Mouse (Mus musculus) adrenal gland, postnatal 36 days (tissue): Measurements from ENCODE around the gene Acadl. TPM values are rescaled to one million over a fixed set of nuclear protein-coding genes. Genes with fewer than 3 reads are reported as not detected.

ENCODE experiments used
- DNase-seq, 2 experiments: peaks; one replicate each; pipeline ENCODE4 v3.0.0; 2021; ENCODE audit warnings: mixed read lengths in 1 of 2
- long read RNA-seq, 2 experiments: library from polyadenylated mRNA; stranded (forward); transcript quantifications; one replicate each; pipeline ENCODE4 v2.0.0; 2021; ENCODE audit warnings: borderline sequencing depth in 2 of 2
- total RNA-seq, 2 experiments: library from RNA; stranded (reverse); gene quantifications; 2 replicates each; pipeline ENCODE4 v1.2.3; 2021

Acadl gene
- 100 to 1,000 TPM; 472 to 633 TPM for total RNA-seq
- long read RNA-seq, experiment 1, transcript Acadl-201 (11 exons, 1,916 nt) = major isoform, 767 of 884 reads
- long read RNA-seq, experiment 1, partial matches to known transcripts = 98 of 884 reads
- long read RNA-seq, experiment 1, other reads (novel, unspliced or antisense) = 19 of 884 reads
- long read RNA-seq, experiment 2, transcript Acadl-201 (11 exons, 1,916 nt) = major isoform, 288 of 322 reads
- long read RNA-seq, experiment 2, partial matches to known transcripts = 20 of 322 reads
- long read RNA-seq, experiment 2, other reads (novel, unspliced or antisense) = 14 of 322 reads

DNA sequence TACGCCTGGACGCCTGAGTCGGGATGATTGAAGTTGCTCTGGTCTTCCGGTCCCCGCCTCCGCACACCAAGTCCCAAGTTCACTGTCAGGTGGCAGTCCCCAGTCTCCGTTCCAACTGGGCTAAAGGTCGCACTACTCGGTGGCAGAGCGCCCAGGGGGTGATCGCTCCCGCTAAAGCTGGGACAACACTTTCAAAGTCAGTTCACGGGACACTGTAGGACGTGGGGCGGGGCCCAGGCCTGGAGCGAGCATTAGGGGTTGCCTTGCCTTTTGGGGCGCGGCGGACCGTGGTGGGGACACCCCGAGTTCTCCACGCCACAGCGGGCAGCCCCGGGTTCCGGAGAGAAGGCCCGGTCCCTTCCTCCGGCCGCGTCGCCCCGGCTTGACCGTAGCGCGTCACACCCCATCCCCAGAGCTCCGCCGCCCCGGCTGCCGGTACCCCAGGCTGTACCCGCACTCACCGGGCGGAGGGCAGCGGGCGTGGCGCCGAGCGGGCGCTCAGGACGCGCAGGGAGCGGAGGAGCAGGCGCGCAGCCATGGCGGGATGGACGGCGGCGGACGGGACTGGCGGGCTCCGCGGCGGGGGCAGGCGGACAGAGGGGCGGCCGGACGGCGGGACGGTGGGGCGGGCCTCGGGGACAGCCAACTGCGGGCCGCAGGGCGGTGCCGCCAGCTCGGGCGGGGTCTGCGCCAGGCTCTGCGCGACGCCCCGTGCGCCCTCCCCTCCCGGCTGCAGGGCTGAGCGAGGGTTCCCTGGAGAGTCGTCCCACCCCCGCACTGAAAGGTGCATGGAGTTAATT is at the start of gene Acadl:
Acadl (minus strand) TSS at position 566 of the 800 bp plus-strand sequence.
- DNase-seq = peak; percentile 94 to 97

DNA sequence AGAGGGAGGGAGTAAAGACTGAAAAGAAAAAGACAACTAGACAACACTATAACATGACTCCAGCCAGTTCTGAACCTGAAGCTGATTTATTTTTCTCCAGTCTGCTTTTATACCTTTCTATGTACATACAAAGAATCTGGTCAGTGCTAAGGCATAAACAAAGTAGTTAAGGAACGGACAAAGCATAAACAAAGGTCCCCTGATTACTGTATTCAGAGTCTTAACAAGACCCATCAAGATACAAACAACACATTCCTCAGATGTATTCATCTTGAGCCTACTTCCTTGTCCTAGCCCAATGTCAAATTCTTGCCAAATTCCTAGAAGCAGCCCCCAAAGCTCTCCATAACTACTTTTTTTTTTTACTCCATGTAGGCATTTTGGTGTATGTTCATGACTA is 49.2 kb upstream of the Acadl start:
- no peak for DNase-seq

DNA sequence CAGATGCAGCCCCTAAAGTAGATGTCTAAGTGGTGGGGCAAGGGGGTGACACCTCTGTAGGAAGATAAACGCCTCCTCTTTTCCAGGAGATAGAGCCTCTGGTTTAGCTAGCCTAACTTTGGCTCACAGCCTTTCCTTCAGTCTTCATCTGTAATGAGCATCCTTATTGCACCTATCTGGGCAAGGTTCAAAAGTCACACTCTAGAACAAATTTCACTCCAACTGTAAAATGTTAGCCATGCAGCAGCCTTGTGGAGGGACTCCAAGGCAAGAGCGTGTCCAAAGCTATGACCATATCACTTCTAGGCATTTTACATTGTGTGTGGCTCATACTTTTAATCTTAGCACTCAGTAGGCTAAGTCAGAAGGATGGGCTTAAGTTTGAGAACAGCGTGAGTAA is 39.5 kb upstream of the Acadl start:
- no peak for DNase-seq

DNA sequence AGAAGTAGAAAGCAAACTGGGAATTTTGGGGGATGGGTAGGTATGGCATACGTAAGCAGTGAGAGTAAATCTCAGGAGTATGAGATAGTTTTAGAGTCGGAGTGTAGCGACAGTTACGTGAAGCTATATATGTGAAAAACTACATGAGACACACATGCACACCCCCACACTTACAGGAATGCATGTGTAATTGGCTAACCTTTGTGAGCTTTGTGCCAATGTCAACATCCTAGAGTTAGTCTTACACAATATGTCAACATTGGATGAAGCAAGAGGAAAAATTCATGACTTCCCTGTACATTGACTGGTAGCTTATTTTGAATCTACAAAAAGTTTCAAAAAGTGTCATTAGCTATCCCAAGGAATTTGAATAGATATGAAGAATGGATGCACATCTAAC is 37.9 kb upstream of the Acadl start:
- no peak for DNase-seq

- no peak for DNase-seq
Measured at GRCm38 (mm10) chr1:66898261-66898660, 35.2 kb upstream of the Acadl start.

DNA sequence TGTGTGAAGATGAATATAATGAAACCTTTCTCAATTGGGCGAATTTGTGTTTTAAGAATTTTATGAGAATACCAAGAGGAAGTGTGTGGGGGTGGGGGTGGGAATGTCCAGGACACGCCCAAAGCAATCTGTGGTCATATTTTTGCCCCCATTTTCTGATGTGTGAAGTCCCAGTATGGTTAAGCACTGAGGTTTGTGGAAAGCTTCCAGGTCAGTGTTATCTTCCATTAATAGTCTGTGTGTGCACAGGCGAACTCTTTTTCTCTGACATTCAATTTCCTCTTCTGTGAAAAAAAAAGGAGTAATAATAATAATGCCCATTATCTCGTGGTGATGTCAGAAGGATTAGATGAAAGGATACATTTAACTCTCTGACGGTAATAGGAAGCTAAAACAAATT is 33.5 kb upstream of the Acadl start:
- DNase-seq = no peak

DNA sequence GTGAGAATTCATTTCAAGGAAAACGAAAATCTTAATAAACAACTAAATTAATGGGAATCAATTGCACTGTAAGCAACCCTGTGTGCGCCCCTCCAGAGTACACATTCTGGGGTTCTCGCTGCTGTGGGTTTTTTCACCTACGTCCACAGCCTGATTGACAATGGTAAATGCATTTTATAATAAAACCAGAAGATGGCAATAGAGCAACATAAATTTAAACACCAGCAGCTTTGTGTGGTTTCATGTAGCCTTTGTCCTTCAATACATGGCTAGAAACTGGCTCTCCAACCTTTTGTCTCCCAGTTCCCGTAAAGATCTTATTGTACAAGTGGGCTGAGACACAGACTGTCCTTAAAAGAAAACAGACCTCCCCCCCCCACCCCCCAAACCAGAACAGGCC is 33.0 kb upstream of the Acadl start:
- DNase-seq = no peak

- DNase-seq = peak; percentile 60 to 73
Measured at GRCm38 (mm10) chr1:66895837-66896118, 32.7 kb upstream of the Acadl start.

GRCm38 (mm10) chr1:66895093-66895836 is 32.2 kb upstream of the Acadl start:
- no peak for DNase-seq

GRCm38 (mm10) chr1:66887175-66887574 is 24.1 kb upstream of the Acadl start:
- DNase-seq = no peak

DNA sequence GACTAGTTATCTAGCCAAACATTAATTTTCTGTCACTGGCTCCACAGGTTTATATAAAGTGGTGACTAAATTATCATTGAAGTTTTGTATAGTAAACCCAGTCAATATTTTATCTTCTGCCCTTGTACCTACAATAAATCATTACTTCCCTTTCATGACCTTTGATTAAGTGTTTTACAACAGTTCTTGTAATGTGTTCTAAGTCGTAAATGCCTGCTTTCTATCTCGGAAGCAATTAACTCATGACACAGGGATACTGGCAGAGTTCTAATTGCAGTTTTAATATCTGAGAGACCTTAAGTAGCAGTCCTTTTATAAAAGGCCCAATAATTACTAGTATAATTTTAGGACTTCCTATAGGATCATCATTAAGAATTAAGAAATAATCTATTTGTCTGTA is 17.1 kb upstream of the Acadl start:
- DNase-seq = no peak

DNA sequence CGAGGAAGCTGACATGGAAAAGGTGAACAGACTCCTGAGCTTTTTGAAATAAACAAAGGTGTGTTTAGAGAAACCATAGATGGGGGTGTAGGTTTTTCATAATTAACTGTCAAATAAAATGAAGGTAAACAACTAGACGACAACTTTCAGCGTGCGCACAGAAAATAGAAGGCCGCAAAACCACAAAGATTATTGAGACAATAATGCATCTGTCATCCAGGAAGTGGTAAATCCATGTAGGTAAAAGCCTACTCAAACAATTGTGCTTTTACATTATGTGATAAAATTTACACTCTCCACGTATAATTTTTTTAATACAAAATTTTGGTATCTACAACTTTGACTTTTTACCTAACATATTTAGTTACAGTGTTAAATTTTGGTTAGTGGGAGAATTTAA is 11.7 kb upstream of the Acadl start:
- DNase-seq = no peak

- peak; percentile 85 to 86 for DNase-seq
Measured at GRCm38 (mm10) chr1:66871591-66871990, 8.5 kb upstream of the Acadl start.

DNA sequence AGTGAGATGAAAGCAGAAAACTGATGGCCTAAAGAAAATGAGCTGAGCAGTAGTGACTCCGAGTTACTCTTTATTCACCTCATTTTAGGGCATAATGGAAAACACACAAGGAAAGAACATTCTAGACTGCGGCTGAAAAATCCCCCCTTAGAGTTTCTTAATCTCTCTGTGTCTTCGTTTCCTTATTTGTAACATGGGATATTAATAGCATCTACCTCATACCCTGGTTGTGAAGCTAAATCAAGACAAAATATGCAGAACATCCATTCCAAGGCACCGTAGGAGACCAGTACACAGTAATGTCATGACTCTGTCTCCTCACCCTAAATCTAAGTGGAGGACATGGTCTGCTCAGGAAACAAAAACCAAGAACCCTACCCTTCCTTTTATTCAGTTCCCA is 2.6 kb upstream of the Acadl start:
- DNase-seq = no peak

GRCm38 (mm10) chr1:66863741-66864495 is 841 bp upstream of the Acadl start:
- no peak for DNase-seq

DNA sequence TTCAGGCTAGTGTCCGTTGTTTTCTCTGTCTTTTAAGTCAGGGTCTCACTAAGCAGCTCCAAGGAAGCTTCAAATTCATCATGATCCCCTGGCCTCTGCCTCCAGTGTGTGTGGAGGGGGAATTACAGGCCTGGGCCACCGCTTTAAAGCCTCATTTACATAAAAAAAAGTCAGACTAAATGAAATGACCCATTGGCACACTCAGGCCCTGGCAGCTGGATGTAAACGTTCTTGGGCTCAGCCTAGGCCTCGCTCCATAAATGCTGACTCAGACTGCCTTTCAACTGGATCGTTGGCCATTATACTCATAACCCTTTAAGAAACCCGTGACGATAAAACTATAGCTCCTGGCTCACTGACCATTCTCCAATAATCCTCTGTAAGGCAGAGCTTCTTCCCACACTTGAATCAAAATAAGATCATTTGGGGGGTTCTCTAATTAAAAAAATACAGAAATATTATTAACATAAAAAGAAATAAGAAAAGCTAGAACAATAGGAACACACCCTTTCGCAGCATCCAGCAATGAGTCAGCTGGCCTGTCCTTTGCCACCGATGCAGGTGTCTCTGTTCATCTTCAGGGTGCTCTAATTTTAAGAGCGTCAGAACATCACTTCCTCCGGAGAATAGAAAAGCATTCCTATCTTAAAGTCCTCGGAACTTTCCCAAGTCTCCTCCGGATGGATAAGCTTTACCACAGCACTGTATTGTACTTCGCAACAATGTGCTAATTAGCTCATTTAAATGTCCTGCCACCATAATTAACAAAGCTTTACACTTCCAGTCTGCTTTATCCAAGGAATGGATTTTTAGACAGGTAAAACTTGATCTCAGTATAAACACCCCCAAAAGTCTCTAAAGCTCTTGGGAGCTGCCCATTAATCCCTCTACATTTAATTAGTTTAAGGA is 1.1 kb downstream of the Acadl start:
- peak; percentile 33 to 44 for DNase-seq

DNA sequence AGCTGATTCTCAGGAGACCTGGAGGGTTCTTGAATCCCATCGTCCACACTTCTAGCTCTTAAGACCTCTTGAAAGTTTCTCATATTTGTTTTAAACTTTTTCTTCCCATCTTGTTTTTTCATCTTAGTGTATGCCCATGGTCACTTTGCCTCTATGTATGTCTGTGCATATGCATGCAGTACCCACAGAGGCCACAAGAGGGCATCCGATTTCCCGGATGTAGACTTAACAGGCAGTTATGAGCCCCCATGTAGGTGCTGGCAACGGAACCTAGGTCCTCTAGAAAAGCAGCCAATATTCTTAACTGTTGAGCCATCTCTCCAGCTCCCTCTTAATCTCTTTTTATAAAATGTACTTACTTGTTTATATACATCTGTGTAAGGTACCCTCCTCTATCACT is 15.6 kb downstream of the Acadl start:
- DNase-seq = peak in 1 of 2 experiments; percentile 28

DNA sequence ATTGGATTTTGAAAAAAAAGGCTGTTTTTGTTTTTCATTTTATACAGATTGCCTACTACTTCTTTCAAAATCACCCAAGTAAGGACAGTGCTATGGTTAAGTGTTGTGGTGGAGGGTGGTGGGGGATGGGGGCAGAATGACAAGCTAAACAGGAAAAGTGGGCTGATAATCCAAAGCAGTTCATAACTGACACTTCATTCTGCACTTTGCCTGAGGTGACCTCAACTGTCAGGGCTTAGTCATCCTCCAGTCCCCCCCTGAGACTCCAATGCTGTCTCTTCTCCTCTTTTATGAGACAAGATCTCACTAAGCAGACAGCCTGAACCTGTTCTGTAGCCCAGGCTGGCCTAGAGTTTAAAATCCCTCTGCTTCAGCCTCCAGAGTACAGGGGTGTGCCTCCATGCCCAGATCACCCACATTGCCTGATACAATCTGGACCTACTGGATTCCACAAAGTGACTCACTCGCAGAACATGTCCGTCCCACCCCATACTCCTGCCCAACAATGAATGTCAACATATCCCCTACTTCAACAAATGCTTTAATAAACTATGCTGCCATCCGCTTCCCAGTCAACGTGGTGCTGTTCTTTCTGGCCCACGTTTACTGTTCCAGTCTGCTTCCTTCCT is 17.3 kb downstream of the Acadl start:
- peak in 1 of 2 experiments; percentile 28 for DNase-seq

GRCm38 (mm10) chr1:66841938-66842337 is 21.1 kb downstream of the Acadl start:
- DNase-seq = peak in 1 of 2 experiments; percentile 27

DNA sequence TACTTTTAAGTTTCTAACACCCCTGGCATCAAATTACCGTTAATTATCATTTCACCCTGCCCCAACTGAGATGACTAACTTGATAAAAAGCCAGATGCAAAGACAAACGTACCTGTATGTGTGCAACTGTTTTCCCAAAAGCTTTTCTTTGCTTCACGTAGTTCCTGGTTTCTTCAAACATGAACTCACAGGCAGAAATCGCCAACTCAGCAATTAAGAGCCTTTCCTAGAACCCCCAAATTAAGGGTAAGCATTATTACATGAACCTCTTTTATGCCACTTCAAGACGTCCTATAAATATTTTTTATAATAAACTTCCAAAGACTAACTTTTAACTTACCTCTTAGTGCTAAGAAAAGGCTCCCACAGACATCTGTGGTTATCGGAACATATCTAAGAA is 21.6 kb downstream of the Acadl start:
- DNase-seq = no peak
